Mouse (Mus musculus): ENCODE measurements at regions not wholly inside any gene's neighbourhood (a gene's known extent, or its start where the extent isn't known, plus 50 kb on each side); places are given as distances from the start of the nearest gene placed in this dataset.

- DNase-seq (ENCODE audit: low spot score in 2 of 2), result no peak
These were observed 274.7 kb upstream of the Ddx18 start for GRCm38 (mm10) chr1:121842381-121843075.

- DNase-seq (ENCODE audit: low spot score in 2 of 2), result no peak
These were observed 265.8 kb upstream of the Ddx18 start for GRCm38 (mm10) chr1:121833559-121833958.

- DNase-seq (ENCODE audit: low spot score in 2 of 2), result no peak
These were observed 262.5 kb upstream of the Ddx18 start for GRCm38 (mm10) chr1:121830242-121830641.

- no peak for DNase-seq (ENCODE audit: low spot score in 2 of 2)
These were observed 255.2 kb upstream of the Ddx18 start for GRCm38 (mm10) chr1:121822950-121823349.

- no peak for DNase-seq (ENCODE audit: low spot score in 2 of 2)
These were observed 235.5 kb upstream of the Ddx18 start for GRCm38 (mm10) chr1:121803338-121803737.

GRCm38 (mm10) chr1:121802476-121802875, 234.7 kb upstream of the Ddx18 start:
- no peak for DNase-seq (ENCODE audit: low spot score in 2 of 2)

- DNase-seq (ENCODE audit: low spot score in 2 of 2), result no peak
These were observed 230.7 kb upstream of the Ddx18 start for GRCm38 (mm10) chr1:121798502-121798901.

- DNase-seq (ENCODE audit: low spot score in 2 of 2), result no peak
These were observed 227.4 kb upstream of the Ddx18 start for GRCm38 (mm10) chr1:121795024-121795786.

- DNase-seq (ENCODE audit: low spot score in 2 of 2), result no peak
These were observed 217.8 kb upstream of the Ddx18 start for GRCm38 (mm10) chr1:121785631-121786030.

GRCm38 (mm10) chr1:121773988-121774387, 206.2 kb upstream of the Ddx18 start:
- DNase-seq (ENCODE audit: low spot score in 2 of 2), result no peak

GRCm38 (mm10) chr1:121771444-121771843, 203.7 kb upstream of the Ddx18 start:
- DNase-seq (ENCODE audit: low spot score in 2 of 2), result no peak

- no peak for DNase-seq (ENCODE audit: low spot score in 2 of 2)
These were observed 203.1 kb upstream of the Ddx18 start for GRCm38 (mm10) chr1:121770936-121771335.

GRCm38 (mm10) chr1:121760086-121760485, 192.3 kb upstream of the Ddx18 start:
- DNase-seq (ENCODE audit: low spot score in 2 of 2), result no peak

GRCm38 (mm10) chr1:121745181-121745580, 177.4 kb upstream of the Ddx18 start:
- DNase-seq (ENCODE audit: low spot score in 2 of 2), result no peak

GRCm38 (mm10) chr1:121735113-121735719, 167.4 kb upstream of the Ddx18 start:
- no peak for DNase-seq (ENCODE audit: low spot score in 2 of 2)

- no peak for DNase-seq (ENCODE audit: low spot score in 2 of 2)
These were observed 166.8 kb upstream of the Ddx18 start for GRCm38 (mm10) chr1:121734456-121735112.

- no peak for DNase-seq (ENCODE audit: low spot score in 2 of 2)
These were observed 141.6 kb upstream of the Ddx18 start for GRCm38 (mm10) chr1:121709317-121709860.

GRCm38 (mm10) chr1:121708301-121708700, 140.5 kb upstream of the Ddx18 start:
- no peak for DNase-seq (ENCODE audit: low spot score in 2 of 2)

GRCm38 (mm10) chr1:121701826-121702225, 134.0 kb upstream of the Ddx18 start:
- no peak for DNase-seq (ENCODE audit: low spot score in 2 of 2)

GRCm38 (mm10) chr1:121653901-121654300, 86.1 kb upstream of the Ddx18 start:
- DNase-seq (ENCODE audit: low spot score in 2 of 2), result no peak

- DNase-seq (ENCODE audit: low spot score in 2 of 2), result no peak
These were observed 82.3 kb upstream of the Ddx18 start for GRCm38 (mm10) chr1:121650071-121650470.

- no peak for DNase-seq (ENCODE audit: low spot score in 2 of 2)
These were observed 63.7 kb upstream of the Ddx18 start for GRCm38 (mm10) chr1:121631466-121631865.
